Mouse (Mus musculus) small intestine, adult 2 months (tissue): ENCODE results near the gene Zic5.

ENCODE experiments used
- CTCF ChIP-seq: fragments of 200-500 bp; IDR thresholded peaks from 2 replicates; pipeline ENCODE4 v1.5.1; 2012; ENCODE audit warnings: low read depth, mild to moderate bottlenecking, control low read depth, inconsistent platforms, low read length, moderate library complexity, mixed read lengths; ENCODE audit not compliant: insufficient replicate concordance, insufficient read length; ENCODE audit errors: extremely low read depth
- POLR2A ChIP-seq: fragments of 200-500 bp; IDR thresholded peaks from 2 replicates; pipeline ENCODE4 v1.6.1; 2012; ENCODE audit warnings: low read depth, mild to moderate bottlenecking, control low read depth, inconsistent platforms, low read length, moderate library complexity

DNA sequence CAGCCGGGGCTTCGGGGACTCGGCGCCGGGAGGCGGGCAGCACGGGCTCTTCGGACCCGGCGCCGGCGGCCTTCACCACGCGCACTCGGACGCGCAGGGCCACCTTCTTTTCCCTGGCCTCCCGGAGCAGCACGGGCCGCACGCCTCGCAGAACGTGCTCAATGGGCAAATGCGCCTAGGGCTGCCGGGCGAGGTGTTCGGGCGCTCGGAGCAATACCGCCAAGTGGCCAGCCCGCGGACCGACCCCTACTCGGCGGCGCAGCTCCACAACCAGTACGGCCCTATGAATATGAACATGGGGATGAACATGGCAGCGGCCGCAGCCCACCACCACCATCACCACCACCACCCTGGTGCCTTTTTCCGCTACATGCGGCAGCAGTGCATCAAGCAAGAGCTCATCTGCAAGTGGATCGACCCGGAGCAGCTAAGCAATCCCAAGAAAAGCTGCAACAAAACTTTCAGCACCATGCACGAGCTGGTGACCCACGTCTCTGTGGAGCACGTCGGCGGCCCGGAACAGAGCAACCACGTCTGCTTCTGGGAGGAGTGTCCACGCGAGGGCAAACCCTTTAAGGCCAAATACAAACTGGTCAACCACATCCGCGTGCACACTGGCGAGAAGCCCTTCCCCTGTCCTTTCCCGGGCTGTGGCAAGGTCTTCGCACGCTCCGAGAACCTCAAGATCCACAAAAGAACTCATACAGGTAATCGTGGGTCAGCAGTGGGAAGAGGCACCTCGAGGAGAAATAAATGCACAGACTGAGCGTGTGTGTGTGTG is 10.8 kb upstream of the Zic5 start:
- TF ChIP-seq POLR2A (no peak), CTCF (no peak)
